Mouse (Mus musculus) heart, adult 2 months (tissue): ENCODE measurements around the gene Apof.

Experiments
- CTCF ChIP-seq: fragments of 200-600 bp; IDR thresholded peaks from 2 replicates; pipeline ENCODE4 v1.8.1; 2022; ENCODE audit warnings: antibody characterized with exemption, mild to moderate bottlenecking, moderate library complexity
- EP300 ChIP-seq: fragments of 200-500 bp; IDR thresholded peaks from 2 replicates; pipeline ENCODE4 v1.6.1; 2011; ENCODE audit warnings: low read depth, low read length, control low read depth; ENCODE audit not compliant: insufficient read depth
- POLR2A ChIP-seq: fragments of 200-500 bp; IDR thresholded peaks from 2 replicates; pipeline ENCODE4 v1.6.1; 2011; ENCODE audit warnings: mild to moderate bottlenecking, low read depth, low read length, control low read depth; ENCODE audit not compliant: insufficient read depth

DNA sequence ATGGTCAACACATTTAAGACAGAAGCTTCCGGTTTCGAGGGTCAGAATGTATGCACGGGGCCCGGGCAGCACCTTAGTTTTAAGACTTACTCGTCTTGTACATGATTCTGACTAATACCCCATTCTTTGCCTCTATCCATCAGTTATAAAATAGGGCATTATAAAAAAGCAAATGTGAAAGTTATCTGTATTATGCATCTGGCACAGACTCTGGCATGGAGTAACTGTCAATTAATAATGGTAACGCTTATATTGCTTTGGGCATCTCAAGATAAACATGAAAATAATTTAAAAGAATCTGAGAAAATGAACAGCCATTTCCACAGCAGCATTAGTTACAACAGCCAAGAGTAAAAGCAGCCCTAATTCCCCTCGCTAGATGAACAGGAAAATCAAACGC lies 40.5 kb upstream of the Apof start:
- TF ChIP-seq POLR2A (no peak), CTCF (no peak), EP300 (no peak)
